Mouse (Mus musculus): Measurements from ENCODE around the gene Commd3.

The Commd3 gene

GRCm38 (mm10) chr2:18672133-18672765 lies at the start of gene Commd3:
TSS of gene Commd3 (plus strand) at chr2:18672384.
- peak; percentile 96 for DNase-seq

- no peak for DNase-seq
Measured at GRCm38 (mm10) chr2:18623219-18623618, 49.0 kb upstream of the Commd3 start.

- DNase-seq = no peak
Measured at GRCm38 (mm10) chr2:18630547-18630946, 41.6 kb upstream of the Commd3 start.

GRCm38 (mm10) chr2:18635052-18635451 lies 37.1 kb upstream of the Commd3 start:
- no peak for DNase-seq

GRCm38 (mm10) chr2:18648563-18648962 lies 23.6 kb upstream of the Commd3 start:
- DNase-seq = no peak

GRCm38 (mm10) chr2:18654821-18655220 lies 17.4 kb upstream of the Commd3 start:
- no peak for DNase-seq

- DNase-seq = no peak
Measured at GRCm38 (mm10) chr2:18664003-18664402, 8.2 kb upstream of the Commd3 start.

GRCm38 (mm10) chr2:18671041-18671440 lies 1.1 kb upstream of the Commd3 start:
- no peak for DNase-seq

GRCm38 (mm10) chr2:18672766-18673164 lies 581 bp downstream of the Commd3 start:
- no peak for DNase-seq

- DNase-seq = no peak
Measured at GRCm38 (mm10) chr2:18673766-18674165, 1.6 kb downstream of the Commd3 start.

- no peak for DNase-seq
Measured at GRCm38 (mm10) chr2:18674193-18674902, 2.2 kb downstream of the Commd3 start.

- no peak for DNase-seq
Measured at GRCm38 (mm10) chr2:18675681-18676456, 3.7 kb downstream of the Commd3 start.

- peak; percentile 83 for DNase-seq
Measured at GRCm38 (mm10) chr2:18676457-18676935, 4.3 kb downstream of the Commd3 start.

GRCm38 (mm10) chr2:18676936-18677491 lies 4.8 kb downstream of the Commd3 start, which contains the start of gene Bmi1:
TSS of gene Bmi1 (plus strand) at chr2:18677018.
- peak; percentile 75 for DNase-seq

- peak; percentile 79 for DNase-seq
Measured at GRCm38 (mm10) chr2:18677631-18678471, 5.7 kb downstream of the Commd3 start.

- no peak for DNase-seq
Measured at GRCm38 (mm10) chr2:18679701-18680100, 7.5 kb downstream of the Commd3 start.

GRCm38 (mm10) chr2:18680501-18680900 lies 8.3 kb downstream of the Commd3 start:
- no peak for DNase-seq

GRCm38 (mm10) chr2:18680961-18681360 lies 8.8 kb downstream of the Commd3 start:
- DNase-seq = peak; percentile 42

GRCm38 (mm10) chr2:18684062-18684461 lies 11.9 kb downstream of the Commd3 start:
- DNase-seq = no peak

GRCm38 (mm10) chr2:18686386-18686785 lies 14.2 kb downstream of the Commd3 start:
- no peak for DNase-seq

GRCm38 (mm10) chr2:18686826-18687519 lies 14.8 kb downstream of the Commd3 start:
- DNase-seq = no peak

All from thymus, postnatal 4 days (tissue).